Mouse (Mus musculus) spleen, postnatal 36 days (tissue): ENCODE results near the gene Ttc17.
A peak's percentile ranks its signal among the peaks of the same experiment; 100 is the strongest.

Experiments used
- DNase-seq, 2 experiments: peaks; one replicate each; pipeline ENCODE4 v3.0.0; 2022; ENCODE audit warnings: low spot score in 2 of 2, mixed read lengths in 1 of 2

The Ttc17 gene

DNA sequence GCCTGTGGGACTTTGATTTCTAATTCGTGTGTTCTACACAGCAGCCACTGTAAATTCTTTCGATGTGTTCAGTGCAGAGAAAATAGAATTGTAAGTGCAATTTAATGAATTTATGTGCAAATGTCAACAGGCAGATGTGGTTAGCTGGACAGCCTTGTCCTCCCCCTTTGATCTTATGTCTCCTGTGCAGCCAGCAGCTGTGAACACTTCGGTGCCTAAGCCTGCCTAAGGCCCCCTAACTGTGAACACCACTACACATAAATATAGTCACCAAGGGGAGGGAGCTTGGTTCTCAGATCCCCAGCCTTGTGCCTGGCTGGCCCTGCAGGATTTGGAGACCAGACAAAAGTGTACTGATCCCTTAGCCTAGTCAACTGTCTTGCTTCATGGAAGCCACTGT is 109.0 kb downstream of the Ttc17 start:
- no peak for DNase-seq

DNA sequence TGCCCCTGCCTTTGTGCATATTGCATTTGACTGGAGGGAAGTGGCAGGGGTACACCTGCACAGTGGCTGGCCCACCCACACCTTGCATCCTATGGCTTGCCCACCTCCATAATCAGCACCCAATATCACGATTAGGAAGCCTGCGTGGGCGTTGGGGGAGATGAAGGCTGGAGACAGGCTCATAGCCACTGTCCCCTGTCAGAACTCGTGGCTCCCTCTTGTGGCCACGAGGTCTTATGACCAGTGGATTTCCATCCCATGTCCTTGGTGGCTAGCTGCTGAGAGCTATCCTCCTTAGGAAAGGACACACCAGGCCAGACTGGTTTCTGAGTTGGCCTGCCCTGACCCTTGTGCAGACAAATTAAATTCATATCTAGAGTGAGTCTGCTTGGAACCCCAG is 116.0 kb downstream of the Ttc17 start:
- peak in 1 of 2 experiments; percentile 7 for DNase-seq

DNA sequence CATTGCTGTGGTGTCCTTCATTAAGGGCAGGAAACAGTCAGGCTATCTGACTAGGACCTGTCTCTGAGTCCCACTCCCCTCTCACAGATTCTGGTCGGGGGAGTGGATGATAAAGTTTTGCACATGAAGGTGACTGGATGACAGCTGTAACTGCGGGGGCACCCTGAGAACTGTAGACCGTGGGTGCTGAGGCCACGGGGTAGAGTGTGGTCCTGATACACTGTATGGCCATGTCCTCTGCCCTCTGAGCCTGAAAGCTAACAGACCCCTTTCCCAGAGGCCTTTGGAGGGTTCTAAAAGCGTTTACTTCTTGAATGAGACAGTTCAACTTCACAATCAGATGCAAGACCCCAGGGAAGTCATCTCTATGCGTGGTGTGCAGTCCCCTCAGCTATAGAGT is 116.8 kb downstream of the Ttc17 start:
- DNase-seq, result no peak

DNA sequence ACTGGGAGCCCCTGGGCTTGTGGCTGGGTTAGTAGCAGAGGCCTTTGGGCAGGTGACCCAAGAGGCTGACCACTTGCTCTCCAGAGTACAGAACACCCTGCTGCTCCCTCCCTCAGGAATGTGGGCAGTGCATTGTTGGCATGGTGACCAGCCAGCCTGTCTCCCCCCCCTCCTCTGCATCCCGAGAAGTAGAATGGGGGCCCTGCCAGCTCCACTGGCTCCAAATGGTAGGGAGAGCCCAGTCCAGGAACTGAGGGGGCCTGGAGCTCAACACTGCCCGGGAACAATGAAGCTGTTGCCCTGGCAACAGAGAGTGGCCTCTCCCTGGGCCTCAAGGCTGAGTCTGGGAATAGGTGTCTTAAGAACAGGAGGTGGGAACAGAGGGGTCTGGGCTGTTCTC is 117.3 kb downstream of the Ttc17 start:
- no peak for DNase-seq

DNA sequence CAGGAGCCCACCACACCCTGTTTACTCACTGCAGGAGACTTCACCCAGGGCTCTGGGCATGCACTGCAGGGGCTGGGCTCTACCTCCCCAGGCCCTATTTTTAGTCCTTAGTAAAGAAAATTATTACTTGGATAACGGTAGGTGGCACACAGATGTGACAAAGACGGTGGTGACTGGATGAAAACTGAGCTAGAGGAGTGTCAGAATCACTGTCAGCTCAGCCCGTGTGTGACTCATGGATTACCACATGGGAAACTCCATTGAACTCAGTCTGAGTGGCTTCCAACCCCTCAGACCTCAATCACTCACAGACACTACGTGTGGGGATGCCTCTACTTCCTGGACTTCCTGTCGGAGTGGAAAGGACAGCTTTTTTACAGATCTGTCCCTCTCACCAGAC is 118.4 kb downstream of the Ttc17 start:
- no peak for DNase-seq

DNA sequence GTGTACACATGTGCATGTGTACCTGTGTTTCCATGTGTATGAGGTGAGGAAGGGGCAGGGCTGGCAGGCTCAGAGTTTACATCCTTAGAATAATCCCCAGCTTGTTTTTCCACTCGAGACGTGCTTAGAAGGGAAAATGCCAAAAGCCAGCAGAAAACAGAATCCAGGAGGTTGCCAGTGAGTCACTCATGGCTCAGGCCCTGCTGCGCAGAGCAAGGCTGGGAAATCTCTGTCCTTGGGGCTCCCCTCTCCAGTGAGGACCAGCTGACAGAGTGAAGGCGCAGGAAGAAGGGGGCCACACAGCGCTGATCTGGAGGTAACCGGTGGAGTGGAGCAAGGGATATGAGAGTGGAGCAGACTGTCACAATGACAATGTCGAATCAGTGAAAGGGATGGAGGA is 119.1 kb downstream of the Ttc17 start:
- no peak for DNase-seq

DNA sequence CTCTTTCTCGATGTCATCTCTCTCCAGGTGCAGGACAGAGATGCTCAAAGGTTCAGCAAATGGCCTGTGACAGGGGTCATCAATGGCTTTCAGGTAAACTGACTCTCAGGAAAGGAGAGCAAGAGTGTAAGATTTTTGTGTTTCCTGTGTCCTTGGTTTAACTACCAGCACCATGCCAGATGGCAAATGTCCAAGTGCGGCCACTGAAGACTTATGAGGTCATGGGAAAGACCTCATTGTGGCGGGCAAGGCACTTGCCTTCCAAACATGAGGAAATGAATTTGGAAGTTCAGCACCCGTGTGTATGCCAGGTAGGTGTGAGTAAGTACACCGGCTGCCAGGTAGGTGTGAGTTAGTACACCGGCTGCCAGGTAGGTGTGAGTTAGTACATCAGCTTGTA is 123.0 kb downstream of the Ttc17 start:
- DNase-seq, result no peak

DNA sequence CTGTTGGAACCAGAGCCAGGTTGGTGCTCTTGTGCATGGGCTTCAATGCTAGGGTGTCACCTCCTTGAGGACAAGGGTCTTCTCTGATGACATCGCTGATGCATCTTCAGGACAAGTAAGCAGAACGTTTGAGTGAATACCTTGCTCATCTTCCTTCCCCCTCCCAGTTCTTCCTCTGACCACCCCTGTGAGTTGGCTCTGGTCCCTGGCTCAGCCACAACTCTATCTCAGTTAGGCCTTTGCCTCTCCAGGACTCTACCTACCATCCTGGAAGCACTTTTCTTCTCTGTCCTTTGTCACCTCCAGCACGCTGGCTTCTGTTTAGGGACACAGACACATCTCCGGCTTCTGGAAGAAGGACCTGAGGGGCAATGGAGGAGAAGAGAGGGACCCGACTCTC is 126.9 kb downstream of the Ttc17 start:
- DNase-seq, result no peak

DNA sequence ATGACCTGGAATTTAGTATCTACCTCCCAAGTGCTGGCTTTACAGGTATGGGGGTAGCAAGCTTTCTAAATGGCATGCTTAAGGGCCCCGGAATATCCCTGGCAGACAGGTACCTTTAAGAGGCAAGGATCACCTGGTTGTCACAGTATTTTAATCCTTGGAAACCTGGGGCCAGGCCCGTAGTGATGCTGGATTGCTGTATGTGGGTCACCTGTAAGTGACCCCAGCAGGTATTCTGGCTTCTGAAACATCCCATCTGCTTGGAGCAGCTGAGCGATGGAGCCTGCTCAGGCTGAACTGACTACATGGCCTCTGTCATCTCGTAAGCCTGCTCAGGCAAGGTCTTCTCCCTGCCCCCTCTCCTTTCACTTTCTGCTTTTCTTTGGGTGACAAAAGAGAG is 130.4 kb downstream of the Ttc17 start:
- no peak for DNase-seq

DNA sequence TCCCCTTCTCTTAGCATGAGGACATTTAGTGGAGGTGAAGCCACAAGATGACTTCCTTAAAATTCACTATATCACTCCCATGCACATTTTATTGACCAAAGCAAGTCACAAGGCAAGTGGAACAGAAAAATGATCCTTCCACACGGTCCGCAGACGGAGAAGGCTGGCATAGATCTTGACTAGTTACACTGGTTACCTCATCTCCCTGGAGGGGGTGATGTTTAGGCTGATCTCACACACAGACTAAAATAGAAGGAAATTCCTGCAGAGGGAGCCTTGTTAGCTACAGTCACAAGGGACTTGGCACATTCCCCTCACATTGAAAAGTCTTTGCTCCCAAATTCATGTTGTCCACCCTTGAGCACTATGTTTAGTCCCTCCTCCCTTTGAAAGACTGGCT is 130.8 kb downstream of the Ttc17 start:
- no peak for DNase-seq

DNA sequence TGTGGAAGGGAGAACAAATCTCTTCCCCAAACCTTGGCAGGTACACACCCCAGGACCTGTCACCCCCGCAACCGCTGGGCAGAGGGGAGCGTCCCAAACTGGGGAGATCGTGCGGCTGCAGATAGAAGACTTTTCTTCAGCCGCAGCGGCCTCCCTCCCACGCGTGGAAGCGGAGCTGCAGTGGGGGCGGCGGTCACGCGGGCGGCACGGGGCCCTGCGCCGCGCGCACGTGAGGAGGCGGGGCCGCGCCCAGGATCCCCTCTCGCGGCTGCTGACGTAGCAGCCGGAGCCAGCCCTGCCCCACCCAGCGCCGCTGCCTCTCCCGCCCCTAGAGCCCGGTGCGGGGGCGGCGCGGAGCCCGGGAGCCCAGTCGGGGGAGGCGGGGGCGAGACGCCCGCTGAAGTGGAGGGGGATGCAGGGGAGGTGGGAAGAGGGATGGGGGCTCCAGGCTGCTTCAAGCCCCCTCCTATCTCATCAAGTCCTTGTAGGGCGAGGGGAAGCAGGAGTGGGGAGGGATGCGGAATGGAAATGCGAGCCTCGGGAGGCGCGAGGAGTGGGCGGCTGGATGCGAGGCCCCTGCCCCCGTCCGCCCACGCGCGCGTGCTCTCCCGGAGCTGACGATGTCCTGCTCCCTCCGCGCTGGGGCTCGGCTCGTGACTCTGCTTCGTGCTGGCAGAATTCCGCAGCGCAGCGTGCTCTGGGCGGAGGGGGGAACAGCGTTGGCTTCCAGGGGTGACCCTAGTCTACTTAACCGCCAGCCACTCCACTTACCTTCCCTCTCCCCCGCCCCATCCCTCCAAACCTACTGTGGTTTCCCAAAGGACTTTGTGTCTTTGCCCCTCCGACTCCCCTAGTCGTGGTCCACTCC is 133.1 kb downstream of the Ttc17 start:
- peak; percentile 9 to 44 for DNase-seq

DNA sequence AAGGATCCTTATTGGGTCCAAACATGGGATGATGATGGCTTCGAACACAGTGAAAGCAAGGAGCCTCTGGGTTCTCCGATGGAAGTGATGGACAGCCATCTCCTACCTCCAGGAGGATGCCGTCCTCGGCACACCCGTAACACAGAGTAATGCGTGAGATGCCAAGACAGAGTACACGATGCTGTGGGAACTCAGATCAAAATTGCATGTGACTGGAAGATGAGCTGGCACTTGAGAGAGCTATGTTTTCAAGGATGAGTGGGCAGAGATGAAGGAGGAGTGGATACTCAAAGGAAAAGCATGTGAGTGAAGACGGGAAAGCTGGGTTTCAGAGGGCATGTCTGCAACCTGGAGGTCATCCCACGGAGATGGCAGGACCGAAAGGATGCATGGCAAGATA is 135.3 kb downstream of the Ttc17 start:
- DNase-seq, result no peak

DNA sequence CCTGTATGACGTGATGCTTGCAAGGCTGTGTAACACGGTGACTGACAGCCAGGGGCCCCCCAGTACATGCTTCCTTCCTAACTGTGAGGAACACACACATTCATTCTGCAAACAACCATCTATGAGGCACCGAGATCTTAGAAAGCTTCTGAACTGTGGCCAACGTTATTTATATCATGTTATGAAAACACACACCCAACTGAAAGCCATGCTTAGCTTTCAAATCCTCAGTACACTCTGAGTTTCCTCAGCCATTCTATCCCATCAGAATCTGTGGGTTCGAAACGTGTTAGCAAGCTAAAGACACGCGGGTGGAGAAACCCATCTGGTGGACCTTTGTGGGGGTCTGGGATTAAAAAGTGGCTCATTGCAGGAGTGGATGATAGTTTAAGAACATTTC is 137.7 kb downstream of the Ttc17 start:
- DNase-seq, result no peak

DNA sequence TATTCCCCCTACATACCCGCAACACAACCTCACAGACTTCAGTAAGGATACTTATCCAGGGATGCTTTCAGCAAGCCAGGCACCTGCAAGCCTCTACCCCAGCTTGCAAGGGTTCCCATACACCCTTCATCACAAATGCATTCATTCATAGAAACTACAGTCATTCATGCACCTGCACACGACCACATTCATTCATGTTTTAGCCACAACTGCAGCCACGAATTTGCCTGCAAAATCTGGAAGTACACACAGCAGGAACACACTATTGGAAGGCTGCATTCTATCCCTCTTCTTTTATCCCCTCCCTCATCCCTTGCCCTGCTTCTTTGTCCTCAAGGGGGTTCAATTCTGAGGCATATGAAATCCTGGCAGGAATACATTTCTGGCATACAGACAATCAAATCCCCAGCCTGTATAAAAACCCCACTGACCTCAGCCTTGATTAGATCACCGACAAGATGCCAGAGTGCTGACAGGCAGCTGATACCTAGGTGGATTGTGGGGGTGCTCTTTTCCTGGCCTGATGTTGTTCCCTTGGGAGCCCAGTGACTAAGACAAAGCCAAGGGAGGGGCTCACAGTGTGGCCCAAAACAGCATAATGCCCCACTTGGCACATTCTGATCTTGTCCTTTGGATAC is 139.2 kb downstream of the Ttc17 start:
- no peak for DNase-seq

DNA sequence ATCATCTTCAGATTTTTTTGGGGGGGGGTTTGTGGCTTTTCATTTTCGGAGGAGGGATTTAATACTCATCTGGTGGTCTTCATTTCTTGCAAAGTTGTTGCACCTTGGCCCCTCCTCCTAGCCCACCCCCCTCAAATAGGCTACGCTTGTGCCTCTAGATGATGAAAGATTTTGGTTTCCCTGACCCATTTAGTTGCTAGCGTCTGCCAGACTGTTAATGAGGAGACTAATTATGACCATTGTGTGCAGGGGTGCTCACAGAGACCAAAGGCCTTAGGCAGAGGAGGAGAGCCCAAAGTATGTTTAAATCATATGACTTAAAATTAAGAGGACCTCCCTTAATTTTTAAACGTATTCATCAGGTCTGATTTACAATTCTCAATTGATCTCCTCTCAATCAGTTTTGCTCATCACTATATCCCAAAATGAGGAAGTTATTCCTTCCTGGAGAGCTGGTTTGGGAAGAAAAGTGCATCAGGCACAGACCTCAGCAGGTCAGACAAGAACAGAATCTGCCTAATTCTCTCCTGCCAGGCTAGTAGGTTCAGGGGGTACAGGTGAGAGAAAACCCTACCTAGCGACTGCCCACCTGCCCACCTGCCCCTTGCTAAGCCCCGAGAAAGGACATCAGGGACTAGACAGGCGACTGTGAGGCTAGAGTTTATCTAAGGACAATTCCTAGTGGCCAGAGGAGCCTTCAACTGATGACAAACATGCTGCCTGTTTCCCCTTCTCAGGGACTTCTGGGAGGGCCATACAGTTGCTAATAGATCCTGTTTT is 139.9 kb downstream of the Ttc17 start:
- DNase-seq, result no peak

DNA sequence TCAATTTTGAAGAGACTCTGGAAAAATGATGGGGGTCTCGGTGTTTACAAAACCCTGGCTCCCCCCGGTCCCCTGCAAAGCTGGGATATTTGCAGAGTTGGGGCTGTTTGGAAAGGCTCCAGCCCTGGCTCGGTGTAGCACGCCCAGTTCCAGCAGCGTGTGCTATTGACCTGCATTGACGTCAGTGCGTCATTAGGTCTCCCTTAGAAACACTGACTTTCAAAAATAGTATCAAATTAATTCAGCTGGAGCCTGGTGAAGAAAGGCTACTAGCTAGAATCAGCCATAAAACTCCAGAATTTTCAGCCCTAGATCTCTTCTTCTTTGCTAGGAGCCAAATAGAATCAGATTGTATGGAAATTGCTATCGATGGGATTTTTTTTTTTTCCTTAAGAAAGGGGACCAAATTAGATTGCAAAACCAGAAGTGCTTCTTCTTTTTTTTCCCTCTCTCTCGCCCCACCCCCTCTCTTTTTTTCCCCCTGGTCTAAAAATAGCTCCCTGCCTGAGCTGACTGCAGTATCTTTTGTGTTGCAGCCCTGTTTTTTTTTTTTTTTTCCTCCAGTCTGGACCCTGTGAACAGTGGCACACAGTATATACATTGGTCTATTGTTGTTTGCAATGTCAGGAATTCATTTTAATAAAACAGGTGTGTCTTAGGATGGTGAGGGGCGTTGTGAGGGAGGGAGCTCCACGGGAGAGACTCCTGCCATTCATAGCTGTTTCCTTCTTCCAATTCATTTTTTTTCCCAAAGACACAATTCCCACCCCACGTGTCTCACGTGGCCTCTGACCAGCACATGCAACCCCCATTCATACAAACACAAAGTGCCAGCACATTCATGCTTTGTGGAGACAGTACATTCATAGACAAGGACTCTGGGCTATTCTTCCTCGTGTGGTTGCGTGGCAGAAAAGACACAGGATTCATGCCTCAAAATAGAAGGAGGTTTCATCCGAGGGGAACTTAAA is 141.0 kb downstream of the Ttc17 start:
- DNase-seq, result no peak

DNA sequence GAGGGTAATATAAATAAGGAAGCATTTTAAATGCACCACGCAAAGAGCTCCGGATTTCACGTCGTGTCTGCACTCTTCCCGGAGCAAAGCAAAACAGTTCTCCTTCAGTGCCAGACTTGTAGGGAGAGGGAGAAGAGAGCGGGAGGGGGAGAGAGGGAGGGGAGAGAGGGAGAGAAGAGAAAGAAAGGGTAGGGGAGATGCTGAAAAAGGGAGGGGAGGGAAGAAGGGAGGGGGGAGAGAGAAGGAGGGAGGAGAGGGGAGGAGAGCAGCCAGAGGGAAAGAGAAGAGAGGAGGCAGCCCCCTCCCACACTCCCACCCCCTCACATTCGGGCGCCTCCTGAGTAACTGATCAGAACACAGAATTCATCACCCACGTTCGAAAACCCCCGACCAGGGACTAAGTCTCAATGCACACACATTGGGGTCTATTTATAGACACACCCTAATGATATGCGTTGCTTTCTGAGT is 141.8 kb downstream of the Ttc17 start:
- DNase-seq, result no peak

DNA sequence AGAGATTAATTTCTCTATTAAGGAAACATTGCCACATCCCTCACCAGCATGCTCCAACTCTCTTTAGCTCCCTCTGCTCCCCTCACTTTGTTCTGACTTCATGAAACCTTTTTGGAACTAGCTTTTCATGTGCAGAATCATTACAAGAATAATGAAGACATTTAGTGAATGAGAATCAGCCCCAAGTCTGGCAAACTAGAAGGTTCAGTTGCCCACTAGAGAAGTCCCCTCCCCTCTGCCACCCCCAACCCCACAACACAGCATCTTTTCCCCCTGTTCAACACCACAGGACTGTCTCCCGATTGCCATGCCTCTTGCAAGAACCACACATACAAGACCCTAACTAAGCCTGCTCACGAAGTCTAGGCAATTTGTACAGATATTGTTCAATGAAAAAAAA is 142.5 kb downstream of the Ttc17 start:
- no peak for DNase-seq

DNA sequence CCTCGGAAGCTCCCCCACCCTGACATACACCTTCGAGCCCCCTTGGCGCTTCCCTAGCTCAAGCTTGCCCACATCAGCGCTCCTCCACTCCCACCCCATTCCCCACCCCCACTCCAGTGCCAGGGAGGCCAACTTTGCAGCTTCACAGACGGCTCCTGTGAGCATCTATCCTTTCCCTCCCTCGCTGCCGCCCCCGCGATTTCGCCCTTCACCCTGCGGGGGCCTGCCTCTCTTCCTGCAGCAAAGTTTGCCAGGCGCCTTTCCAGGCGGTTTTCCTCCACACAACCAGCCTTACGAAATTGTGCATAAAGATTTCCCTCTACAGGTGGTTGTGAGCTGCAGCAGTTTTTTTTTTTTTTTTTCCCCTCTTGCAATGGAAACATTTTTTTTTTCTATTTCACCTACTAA is 143.0 kb downstream of the Ttc17 start:
- DNase-seq, result no peak

DNA sequence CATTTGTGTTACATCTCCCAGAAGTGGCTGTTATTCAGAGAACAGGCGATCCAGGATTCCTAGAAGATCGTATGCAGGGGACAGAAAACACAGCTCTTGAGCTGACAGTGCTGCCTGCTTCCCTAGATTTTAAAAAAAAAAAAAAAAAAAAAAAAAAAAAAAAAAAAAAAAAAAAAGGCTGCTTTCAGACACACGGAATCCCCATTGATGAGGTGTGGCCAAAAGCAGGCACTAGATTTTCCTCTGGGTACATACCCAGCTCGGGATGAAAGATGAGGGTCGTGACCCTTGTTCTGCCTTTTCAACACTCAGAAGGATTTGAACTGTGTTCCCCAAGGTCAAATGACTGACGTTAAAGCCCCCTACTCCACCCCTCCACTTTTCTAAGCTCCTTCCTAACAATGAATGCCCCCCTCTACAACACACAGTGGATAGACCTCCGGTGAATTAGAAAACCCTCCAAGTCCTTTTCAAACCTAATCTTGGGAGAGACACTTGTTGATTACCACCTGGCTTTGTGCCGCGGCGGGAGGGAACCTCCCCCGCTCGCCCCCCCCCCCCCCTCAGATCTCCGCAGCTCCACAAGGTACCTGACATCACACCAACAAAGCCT is 143.5 kb downstream of the Ttc17 start:
- DNase-seq, result no peak

DNA sequence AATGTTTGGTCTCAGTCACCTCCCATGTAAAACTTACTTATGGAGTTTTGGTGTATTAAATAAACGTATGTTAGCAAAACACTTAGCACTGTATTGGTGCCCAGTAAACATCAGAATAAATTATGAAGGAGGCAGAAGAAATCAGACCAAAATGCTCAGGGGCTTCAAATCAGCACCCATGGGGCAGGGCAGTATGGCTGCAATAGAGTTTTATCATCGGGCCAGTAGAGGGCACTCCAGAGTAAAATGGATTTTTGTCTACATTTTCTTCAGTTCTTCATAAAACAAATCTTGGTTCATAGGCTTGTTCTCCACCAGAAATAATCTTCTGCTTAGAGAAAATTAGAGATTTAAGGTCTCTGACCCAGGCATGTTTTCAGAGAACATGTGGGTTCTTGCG is 152.4 kb downstream of the Ttc17 start:
- DNase-seq, result no peak
